Mouse (Mus musculus): ENCODE measurements around the gene Wnt3. TPM values are rescaled to one million over a fixed set of nuclear protein-coding genes. Genes with fewer than 3 reads are reported as not detected.
A peak's percentile ranks its signal among the peaks of the same experiment; 100 is the strongest.
"Not testable (repeated sequence)": the region's sequence is repeated elsewhere in the genome, so short reads cannot be mapped to it uniquely, and the experiment has no call there.

Gene Wnt3
- total and polyA plus RNA-seq, 3 experiments: 0.04 TPM; not detected in 2

DNA sequence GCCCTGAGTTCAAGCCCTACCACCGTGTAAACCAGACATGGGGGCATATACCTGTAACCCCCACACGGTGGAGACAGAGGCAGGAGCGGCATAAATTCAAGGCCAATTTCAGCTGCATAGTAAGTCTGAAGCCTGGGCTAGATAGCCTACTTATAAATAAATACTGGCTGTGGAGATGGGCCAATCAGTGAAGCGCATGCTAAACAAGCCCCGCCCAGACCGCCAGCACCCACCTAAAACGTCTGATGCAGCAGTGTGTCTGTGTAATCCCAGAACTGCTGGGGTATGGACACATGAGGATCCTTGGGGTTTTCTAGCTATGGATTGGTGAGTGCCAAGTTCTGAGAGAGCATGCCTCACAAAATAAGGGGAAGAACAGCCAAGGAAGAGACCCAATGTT, 13.8 kb upstream of the Wnt3 start:
- H3K9me3 ChIP-seq (replicated peaks; ENCODE audit: low read length): peaks cover 9% of the 10 kb centered on the region
- H3K9ac ChIP-seq (ENCODE audit: insufficient read depth, low read depth): no peak overlapping the region
- H3K4me1 ChIP-seq (ENCODE audit: control insufficient read depth in 1 of 2, insufficient read depth in 2 of 2): peaks cover 5 to 15% of the 10 kb centered on the region in 2 experiments; a peak in 3 of 4 replicates
- no peak overlapping the region for H3K27ac ChIP-seq (ENCODE audit: insufficient read depth, low read depth)
- dilution Hi-C loops (cut with MboI; ENCODE audit: extremely low pct_ligation_motif_present, extremely low pct_unique_long_range_greater_than_20kb, low sequenced_read_pairs) (no loop called here), in situ Hi-C loops (cut with MboI; ENCODE audit: low pct_ligation_motif_present, low pct_unique_long_range_greater_than_20kb, low sequenced_read_pairs) (no loop called here)
- H3K27me3 ChIP-seq (replicated peaks): peaks cover 47% of the 10 kb centered on the region
- no peaks in the 10 kb centered on the region for H3K79me2 ChIP-seq (replicated peaks; ENCODE audit: control insufficient read depth, extremely low read depth, insufficient read depth, poor library complexity, severe bottlenecking)
- TF ChIP-seq ELF1 (IDR thresholded peaks at IDR 0.05; ENCODE audit: low read depth, low read length) (no peak), CTCF (conservative IDR thresholded peaks at IDR 0.05 in 1 of 2, IDR thresholded peaks at IDR 0.05 in 1 of 2; ENCODE audit: low read depth in 2 of 2, low read length in 2 of 2) (peak in 1 of 2 experiments; percentile 24; a peak in 1 of 4 replicates), SIN3A (IDR thresholded peaks at IDR 0.05; ENCODE audit: low read length) (no peak), IRF4 (IDR thresholded peaks at IDR 0.05; ENCODE audit: low read depth, low read length) (no peak)
- no peak for DNase-seq (ENCODE audit: extremely low read depth)
- H3K4me3 ChIP-seq (replicated peaks in 1 of 3; ENCODE audit: low read depth in 2 of 3, low read length in 2 of 3, poor library complexity in 1 of 3): no peak overlapping the region
- no peak overlapping the region for H3K4me2 ChIP-seq (ENCODE audit: insufficient read depth, low read depth, poor library complexity, severe bottlenecking)
- H3K36me3 ChIP-seq (replicated peaks in 1 of 2; ENCODE audit: control insufficient read depth in 1 of 2, insufficient read depth in 1 of 2, low read length in 1 of 2): no peaks in the 10 kb centered on the region

DNA sequence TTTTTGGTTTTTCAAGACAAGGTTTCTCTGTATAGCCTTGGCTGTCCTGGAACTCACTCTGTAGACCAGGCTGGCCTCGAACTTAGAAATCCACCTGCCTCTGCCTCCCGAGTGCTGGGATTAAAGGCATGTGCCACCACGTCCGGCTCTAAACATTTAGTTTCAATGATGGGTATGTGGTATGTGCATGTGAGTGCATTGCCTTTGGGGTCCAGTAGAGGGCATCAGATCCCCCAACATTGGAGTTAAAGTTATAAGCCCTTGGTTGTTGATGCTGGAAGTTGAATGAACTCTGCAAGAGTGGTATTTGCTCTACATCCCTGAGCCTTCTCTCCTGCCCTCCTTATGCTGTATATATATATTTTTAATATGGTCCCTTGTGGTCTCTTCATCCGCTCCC, 13.1 kb upstream of the Wnt3 start:
- in situ Hi-C loops (cut with MboI; ENCODE audit: low pct_ligation_motif_present, low pct_unique_long_range_greater_than_20kb, low sequenced_read_pairs); H3K79me2 ChIP-seq (replicated peaks; ENCODE audit: control insufficient read depth, extremely low read depth, insufficient read depth, poor library complexity, severe bottlenecking); DNase-seq (ENCODE audit: extremely low read depth); H3K9ac ChIP-seq (ENCODE audit: insufficient read depth, low read depth); H3K4me2 ChIP-seq (ENCODE audit: insufficient read depth, low read depth, poor library complexity, severe bottlenecking); H3K27ac ChIP-seq (ENCODE audit: insufficient read depth, low read depth); dilution Hi-C loops (cut with MboI; ENCODE audit: extremely low pct_ligation_motif_present, extremely low pct_unique_long_range_greater_than_20kb, low sequenced_read_pairs); H3K36me3 ChIP-seq (replicated peaks in 1 of 2; ENCODE audit: control insufficient read depth in 1 of 2, insufficient read depth in 1 of 2, low read length in 1 of 2); H3K9me3 ChIP-seq (replicated peaks; ENCODE audit: low read length); H3K4me3 ChIP-seq (replicated peaks in 1 of 3; ENCODE audit: low read depth in 2 of 3, low read length in 2 of 3, poor library complexity in 1 of 3): not testable (repeated sequence)
- peak in 1 of 2 experiments; percentile 39; a peak in 2 of 4 replicates for TF ChIP-seq CTCF (conservative IDR thresholded peaks at IDR 0.05 in 1 of 2, IDR thresholded peaks at IDR 0.05 in 1 of 2; ENCODE audit: low read depth in 2 of 2, low read length in 2 of 2)
- peaks cover 6 to 18% of the 10 kb centered on the region in 2 experiments for H3K4me1 ChIP-seq (ENCODE audit: control insufficient read depth in 1 of 2, insufficient read depth in 2 of 2)
- H3K27me3 ChIP-seq (replicated peaks): peaks cover 43% of the 10 kb centered on the region

DNA sequence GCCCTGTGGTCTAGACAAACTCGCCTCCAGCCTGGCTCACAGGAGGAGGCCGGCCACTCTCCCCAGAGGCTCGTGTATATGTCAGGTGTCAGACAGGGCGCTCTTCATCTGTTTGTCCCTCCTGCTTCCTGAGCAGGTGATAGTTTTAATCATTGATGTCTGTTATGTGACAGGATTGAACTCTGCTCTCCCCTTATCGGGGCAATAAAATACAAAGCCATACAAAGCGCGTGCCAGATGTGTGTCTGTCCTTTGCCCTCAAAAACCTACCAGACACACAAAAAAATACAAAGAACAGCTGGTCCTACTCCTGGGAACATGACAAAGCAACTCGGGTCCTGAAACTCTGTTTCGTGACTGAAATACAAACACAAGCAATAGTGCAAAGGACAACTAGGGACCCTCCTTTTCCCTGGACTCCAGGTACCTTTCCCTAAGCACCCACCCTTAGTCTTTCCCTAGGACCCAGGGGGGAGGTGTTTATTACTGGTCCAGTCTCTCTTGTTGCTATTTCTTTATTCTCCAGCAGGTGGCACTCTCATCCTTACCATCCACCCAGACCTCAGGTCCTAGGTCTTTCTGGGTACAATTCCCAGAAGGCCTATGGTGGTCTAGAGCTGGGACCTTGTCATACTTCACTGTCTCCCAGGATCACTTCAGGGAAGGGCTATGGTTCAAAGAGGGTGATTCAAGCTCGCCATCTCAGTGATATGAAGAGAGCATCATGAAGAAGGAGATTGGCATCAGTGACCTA, 10.4 kb upstream of the Wnt3 start:
- in situ Hi-C loops (cut with MboI; ENCODE audit: low pct_ligation_motif_present, low pct_unique_long_range_greater_than_20kb, low sequenced_read_pairs) (no loop called here), dilution Hi-C loops (cut with MboI; ENCODE audit: extremely low pct_ligation_motif_present, extremely low pct_unique_long_range_greater_than_20kb, low sequenced_read_pairs) (no loop called here)
- peaks cover 9% of the 10 kb centered on the region for H3K9me3 ChIP-seq (replicated peaks; ENCODE audit: low read length)
- H3K4me3 ChIP-seq (replicated peaks in 1 of 3; ENCODE audit: low read depth in 2 of 3, low read length in 2 of 3, poor library complexity in 1 of 3): no peak overlapping the region
- DNase-seq (ENCODE audit: extremely low read depth): peak; percentile 77
- H3K9ac ChIP-seq (ENCODE audit: insufficient read depth, low read depth): no peak overlapping the region
- no peak overlapping the region for H3K27ac ChIP-seq (ENCODE audit: insufficient read depth, low read depth)
- H3K27me3 ChIP-seq (replicated peaks): peaks cover 36% of the 10 kb centered on the region
- H3K79me2 ChIP-seq (replicated peaks; ENCODE audit: control insufficient read depth, extremely low read depth, insufficient read depth, poor library complexity, severe bottlenecking): no peaks in the 10 kb centered on the region
- no peaks in the 10 kb centered on the region for H3K36me3 ChIP-seq (replicated peaks in 1 of 2; ENCODE audit: control insufficient read depth in 1 of 2, insufficient read depth in 1 of 2, low read length in 1 of 2)
- H3K4me2 ChIP-seq (ENCODE audit: insufficient read depth, low read depth, poor library complexity, severe bottlenecking): no peak overlapping the region
- H3K4me1 ChIP-seq (ENCODE audit: control insufficient read depth in 1 of 2, insufficient read depth in 2 of 2): peaks cover 9 to 29% of the 10 kb centered on the region in 2 experiments
- 0 out of 2 replicates have a peak, but pooled peaks have one; percentile 40 for TF ChIP-seq JUND (conservative IDR thresholded peaks at IDR 0.05; ENCODE audit: low read depth, low read length)
- no peak for TF ChIP-seq KAT2A (IDR thresholded peaks at IDR 0.05; ENCODE audit: insufficient replicate concordance, low read length)
- no peak for TF ChIP-seq ZMIZ1 (IDR thresholded peaks at IDR 0.05; ENCODE audit: low read depth, low read length)
- no peak for TF ChIP-seq TBP (conservative IDR thresholded peaks at IDR 0.05; ENCODE audit: low read depth, low read length)
- peak; percentile 90 to 97 for TF ChIP-seq CTCF (conservative IDR thresholded peaks at IDR 0.05 in 1 of 2, IDR thresholded peaks at IDR 0.05 in 1 of 2; ENCODE audit: low read depth in 2 of 2, low read length in 2 of 2)
- TF ChIP-seq CHD2 (IDR thresholded peaks at IDR 0.05; ENCODE audit: low read length): no peak
- no peak for TF ChIP-seq POLR2A (IDR thresholded peaks at IDR 0.05; ENCODE audit: low read depth, low read length)
- TF ChIP-seq MYC (IDR thresholded peaks at IDR 0.05; ENCODE audit: low read depth, low read length): no peak
- TF ChIP-seq UBTF (IDR thresholded peaks at IDR 0.05; ENCODE audit: low read depth, low read length): no peak
- no peak for TF ChIP-seq TCF12 (IDR thresholded peaks at IDR 0.05; ENCODE audit: low read depth, low read length)
- TF ChIP-seq NRF1 (IDR thresholded peaks at IDR 0.05; ENCODE audit: low read depth, low read length): peak; percentile 23; the same call in 1 of the 2 replicates
- no peak for TF ChIP-seq GABPA (IDR thresholded peaks at IDR 0.05; ENCODE audit: insufficient replicate concordance, low read depth, low read length)
- TF ChIP-seq IRF4 (IDR thresholded peaks at IDR 0.05; ENCODE audit: low read depth, low read length): peak; percentile 63
- TF ChIP-seq SIN3A (IDR thresholded peaks at IDR 0.05; ENCODE audit: low read length): no peak
- no peak for TF ChIP-seq CHD1 (IDR thresholded peaks at IDR 0.05; ENCODE audit: low read depth, low read length)
- TF ChIP-seq USF1 (IDR thresholded peaks at IDR 0.05; ENCODE audit: low read depth, low read length): no peak
- TF ChIP-seq MAFK (IDR thresholded peaks at IDR 0.05; ENCODE audit: insufficient replicate concordance, low read length): 0 out of 2 replicates have a peak, but pooled peaks have one; percentile 17
- TF ChIP-seq MXI1 (IDR thresholded peaks at IDR 0.05; ENCODE audit: low read depth, low read length): no peak
- no peak for TF ChIP-seq MAZ (IDR thresholded peaks at IDR 0.05; ENCODE audit: low read depth, low read length)
- peak; percentile 92 for TF ChIP-seq ZC3H11A (IDR thresholded peaks at IDR 0.05; ENCODE audit: low read depth, low read length)
- TF ChIP-seq ZNF384 (IDR thresholded peaks at IDR 0.05; ENCODE audit: low read depth, low read length): no peak
- no peak for TF ChIP-seq HCFC1 (IDR thresholded peaks at IDR 0.05; ENCODE audit: low read depth, low read length)
